ENCODE assay signal across 9 mouse cellular contexts in genomic region chr10:45104098-45104497, GRCm38 (mm10). TPM values are rescaled to one million over a fixed set of nuclear protein-coding genes. Genes with fewer than 3 reads are reported as not detected.
DNase-seq lines count a peak whose midpoint lies in the region; ATAC-seq and TF ChIP-seq lines count a peak whose summit lies in the region.
"Had no signal": no experiment of that assay in that cellular context is flagged by ENCODE, and none has a peak within 500 bp of the region (broad histone marks: within the 10 kb centered on the region; RNA-seq: fewer than 3 reads in every experiment).

No protein-coding gene starts in this region.

- no peak for TF ChIP-seq EP300 in lung, postnatal 0 days (IDR thresholded peaks at IDR 0.05)

- WGBS in forebrain, embryonic 12.5 days: 70% methylated on average over 7 of the region's 7 CpGs
- WGBS in forebrain, embryonic 10.5 days: 87% methylated on average over 7 of the region's 7 CpGs
- 20% methylated on average over 7 of the region's 7 CpGs for WGBS in hindbrain, postnatal 0 days
- 62% methylated on average over 7 of the region's 7 CpGs for WGBS in midbrain, embryonic 12.5 days
- WGBS in lung, postnatal 0 days: 62% methylated on average over 7 of the region's 7 CpGs

- peak; percentile 34; the same call in 1 of the 2 replicates for ATAC-seq in forebrain, embryonic 12.5 days (ENCODE audit: low FRiP score)
- peak; percentile 62 for ATAC-seq in hindbrain, postnatal 0 days
- ATAC-seq in midbrain, embryonic 12.5 days (ENCODE audit: low FRiP score, low read depth): no peak
- ATAC-seq in lung, postnatal 0 days: no peak

- no peaks in the 10 kb centered on the region for H3K27me3 ChIP-seq in forebrain, embryonic 12.5 days
- no peaks in the 10 kb centered on the region for H3K27me3 ChIP-seq in forebrain, embryonic 10.5 days (ENCODE audit: poor library complexity, severe bottlenecking)
- H3K27me3 ChIP-seq in hindbrain, postnatal 0 days (ENCODE audit: insufficient read depth, low read length): no peaks in the 10 kb centered on the region
- H3K27me3 ChIP-seq in midbrain, embryonic 12.5 days: no peaks in the 10 kb centered on the region
- no peaks in the 10 kb centered on the region for H3K27me3 ChIP-seq in lung, postnatal 0 days (replicated peaks; ENCODE audit: insufficient read depth, low read length)
- H3K27me3 ChIP-seq: limb, embryonic 13.5 days had no signal

- H3K4me2 ChIP-seq in forebrain, embryonic 12.5 days: no peak overlapping the region
- no peak overlapping the region for H3K4me2 ChIP-seq in hindbrain, postnatal 0 days (ENCODE audit: low read depth, low read length)
- H3K4me2 ChIP-seq in midbrain, embryonic 12.5 days (replicated peaks): no peak overlapping the region
- H3K4me2 ChIP-seq in lung, postnatal 0 days (replicated peaks; ENCODE audit: low read depth, low read length): no peak overlapping the region
- H3K4me2 ChIP-seq: limb, embryonic 13.5 days had no signal

- H3K9ac ChIP-seq in forebrain, embryonic 12.5 days: no peak overlapping the region
- no peak overlapping the region for H3K9ac ChIP-seq in hindbrain, postnatal 0 days (replicated peaks; ENCODE audit: low read length)
- no peak overlapping the region for H3K9ac ChIP-seq in midbrain, embryonic 12.5 days (replicated peaks)
- H3K9ac ChIP-seq in lung, postnatal 0 days (replicated peaks; ENCODE audit: low read depth): no peak overlapping the region
- H3K9ac ChIP-seq: limb, embryonic 13.5 days had no signal

- TF ChIP-seq CTCF in hindbrain, postnatal 0 days (IDR thresholded peaks at IDR 0.05; ENCODE audit: low read depth): no peak
- TF ChIP-seq CTCF in lung, postnatal 0 days (IDR thresholded peaks at IDR 0.05): no peak

- no peak for DNase-seq in forebrain, embryonic 10.5 days (ENCODE audit: extremely low spot score, low spot score)
- DNase-seq in NIH3T3 (ENCODE audit: low read depth): peak; percentile 22
- peak; percentile 95 for DNase-seq in heart, adult 11 months
- peak; percentile 75 for DNase-seq in hindbrain, postnatal 0 days (ENCODE audit: low spot score)
- no peak for DNase-seq in left cerebral cortex, adult 9 months (ENCODE audit: low spot score in 2 of 2)
- DNase-seq in lung, postnatal 0 days (ENCODE audit: low spot score): no peak

- H3K9me3 ChIP-seq in forebrain, embryonic 12.5 days: no peaks in the 10 kb centered on the region
- H3K9me3 ChIP-seq in forebrain, embryonic 10.5 days: no peaks in the 10 kb centered on the region
- no peaks in the 10 kb centered on the region for H3K9me3 ChIP-seq in hindbrain, postnatal 0 days (ENCODE audit: low read length)
- H3K9me3 ChIP-seq in midbrain, embryonic 12.5 days: no peaks in the 10 kb centered on the region
- no peaks in the 10 kb centered on the region for H3K9me3 ChIP-seq in lung, postnatal 0 days (ENCODE audit: low read length)
- H3K9me3 ChIP-seq: limb, embryonic 13.5 days had no signal

- H3K36me3 ChIP-seq in forebrain, embryonic 12.5 days (replicated peaks): peaks cover 41% of the 10 kb centered on the region
- peaks cover 77% of the 10 kb centered on the region for H3K36me3 ChIP-seq in forebrain, embryonic 10.5 days (replicated peaks)
- H3K36me3 ChIP-seq in hindbrain, postnatal 0 days (ENCODE audit: insufficient read depth, low read length): peaks cover 12% of the 10 kb centered on the region; the same call in 1 of the 2 replicates
- peaks cover 45% of the 10 kb centered on the region for H3K36me3 ChIP-seq in midbrain, embryonic 12.5 days
- peaks cover 11% of the 10 kb centered on the region; the same call in 1 of the 2 replicates for H3K36me3 ChIP-seq in lung, postnatal 0 days (ENCODE audit: insufficient read depth, low read length)

- H3K4me3 ChIP-seq in forebrain, embryonic 12.5 days (replicated peaks): no peak overlapping the region
- H3K4me3 ChIP-seq in forebrain, embryonic 10.5 days: no peak overlapping the region
- no peak overlapping the region for H3K4me3 ChIP-seq in hindbrain, postnatal 0 days (ENCODE audit: low read length)
- no peak overlapping the region for H3K4me3 ChIP-seq in midbrain, embryonic 12.5 days
- H3K4me3 ChIP-seq in lung, postnatal 0 days (ENCODE audit: low read depth, low read length): no peak overlapping the region
- H3K4me3 ChIP-seq: limb, embryonic 13.5 days had no signal

- H3K27ac ChIP-seq in forebrain, embryonic 12.5 days: peak overlapping the region; percentile 61; the same call in 1 of the 2 replicates
- H3K27ac ChIP-seq in forebrain, embryonic 10.5 days: no peak overlapping the region
- H3K27ac ChIP-seq in hindbrain, postnatal 0 days: peak overlapping the region; percentile 9; the same call in 1 of the 2 replicates
- peak overlapping the region; percentile 54; the same call in 1 of the 2 replicates for H3K27ac ChIP-seq in midbrain, embryonic 12.5 days (replicated peaks)
- H3K27ac ChIP-seq in lung, postnatal 0 days (ENCODE audit: low read length): no peak overlapping the region
- H3K27ac ChIP-seq: limb, embryonic 13.5 days had no signal

- peaks cover 10% of the 10 kb centered on the region for H3K4me1 ChIP-seq in forebrain, embryonic 12.5 days
- no peaks in the 10 kb centered on the region for H3K4me1 ChIP-seq in forebrain, embryonic 10.5 days
- H3K4me1 ChIP-seq in hindbrain, postnatal 0 days (ENCODE audit: insufficient read depth, low read length): no peaks in the 10 kb centered on the region
- H3K4me1 ChIP-seq in midbrain, embryonic 12.5 days: peaks cover 4% of the 10 kb centered on the region; the same call in 1 of the 2 replicates
- no peaks in the 10 kb centered on the region for H3K4me1 ChIP-seq in lung, postnatal 0 days (ENCODE audit: insufficient read depth, low read depth, low read length)

RNA-seq across cellular contexts. Expression of gene Prep, which starts 37.1 kb away (rescaled TPM):
- polyA plus RNA-seq in forebrain, embryonic 12.5 days (2016; fragmentation: Nextera tagmentation; extraction: Ambion mirVana): 23.7 and 27.4 TPM in 2 replicates
- 38.2 and 40.2 TPM in 2 replicates for polyA plus RNA-seq in forebrain, embryonic 10.5 days (2016; fragmentation: Nextera tagmentation; extraction: Ambion mirVana)
- total RNA-seq in hindbrain, postnatal 0 days (2014; rRNA removed): 22.0 and 23.5 TPM in 2 replicates
- polyA plus RNA-seq in hindbrain, postnatal 0 days (2015; fragmentation: Nextera tagmentation; extraction: Ambion mirVana): 19.0 and 21.3 TPM in 2 replicates
- polyA plus RNA-seq in midbrain, embryonic 12.5 days (2016; fragmentation: Nextera tagmentation; extraction: Ambion mirVana): 27.2 and 28.8 TPM in 2 replicates
- polyA plus RNA-seq in lung, postnatal 0 days (2015; fragmentation: Nextera tagmentation; extraction: Ambion mirVana): 20.1 and 22.6 TPM in 2 replicates

Comparison
In these comparisons a context has a peak if more than half of its experiments do, and no peak if none do; other contexts are left out.
1. H3K27ac ChIP-seq: peak in forebrain, embryonic 12.5 days (single experiment), hindbrain, postnatal 0 days (single experiment) and midbrain, embryonic 12.5 days (single experiment); none in forebrain, embryonic 10.5 days (single experiment) and lung, postnatal 0 days (single experiment).
2. ATAC-seq: peak in forebrain, embryonic 12.5 days (single experiment) and hindbrain, postnatal 0 days (single experiment); none in midbrain, embryonic 12.5 days (single experiment) and lung, postnatal 0 days (single experiment).
3. DNase-seq: peak in NIH3T3 (single experiment), heart, adult 11 months (single experiment) and hindbrain, postnatal 0 days (single experiment); none in forebrain, embryonic 10.5 days (single experiment), left cerebral cortex, adult 9 months (0 of 2) and lung, postnatal 0 days (single experiment).